Mouse (Mus musculus): ENCODE results near the gene Olfr1410.

- TF ChIP-seq CTCF (IDR thresholded peaks at IDR 0.05 in 2 of 3, conservative IDR thresholded peaks at IDR 0.05 in 1 of 3; ENCODE audit: control insufficient read depth in 1 of 3, insufficient read depth in 1 of 3, low read depth in 2 of 3, low read length in 3 of 3, poor library complexity in 1 of 3, severe bottlenecking in 1 of 3): no peak
- TF ChIP-seq MEF2A (IDR thresholded peaks at IDR 0.05; ENCODE audit: extremely low read depth, insufficient replicate concordance, low read depth, low read length, poor library complexity, severe bottlenecking): no peak
- TF ChIP-seq ZNF384 (IDR thresholded peaks at IDR 0.05; ENCODE audit: low read depth, low read length): no peak
- TF ChIP-seq HCFC1 (IDR thresholded peaks at IDR 0.05; ENCODE audit: low read depth, low read length): no peak
- no peak for TF ChIP-seq TBP (IDR thresholded peaks at IDR 0.05; ENCODE audit: low read depth, low read length)
- TF ChIP-seq MYC (IDR thresholded peaks at IDR 0.05; ENCODE audit: low read depth, low read length): no peak
- TF ChIP-seq MAZ (IDR thresholded peaks at IDR 0.05; ENCODE audit: low read depth, low read length): no peak
- TF ChIP-seq POLR2A (IDR thresholded peaks at IDR 0.05; ENCODE audit: control insufficient read depth in 1 of 2, insufficient read depth in 1 of 2, low read depth in 1 of 2, low read length in 2 of 2, poor library complexity in 1 of 2): no peak
- no peak for TF ChIP-seq USF1 (IDR thresholded peaks at IDR 0.05; ENCODE audit: low read depth, low read length)
- TF ChIP-seq NRF1 (IDR thresholded peaks at IDR 0.05; ENCODE audit: insufficient read depth, low read depth, low read length, poor library complexity, severe bottlenecking): no peak
- TF ChIP-seq UBTF (IDR thresholded peaks at IDR 0.05; ENCODE audit: borderline replicate concordance, insufficient read depth, low read depth, low read length): no peak
- TF ChIP-seq MXI1 (IDR thresholded peaks at IDR 0.05; ENCODE audit: low read depth, low read length): no peak
Measured at GRCm38 (mm10) chr1:92638736-92639135, 33.2 kb downstream of the Olfr1410 start.
